Mouse (Mus musculus): ENCODE results near the gene Tspyl1. TPM values are rescaled to one million over a fixed set of nuclear protein-coding genes. Genes with fewer than 3 reads are reported as not detected.
A peak's percentile ranks its signal among the peaks of the same experiment; 100 is the strongest.
"Not testable (repeated sequence)": the region's sequence is repeated elsewhere in the genome, so short reads cannot be mapped to it uniquely, and the experiment has no call there.

Gene Tspyl1
- 10 to 100 TPM; 37.1 to 45.4 TPM for polyA plus RNA-seq (2017; shearing (Covaris generic))

DNA sequence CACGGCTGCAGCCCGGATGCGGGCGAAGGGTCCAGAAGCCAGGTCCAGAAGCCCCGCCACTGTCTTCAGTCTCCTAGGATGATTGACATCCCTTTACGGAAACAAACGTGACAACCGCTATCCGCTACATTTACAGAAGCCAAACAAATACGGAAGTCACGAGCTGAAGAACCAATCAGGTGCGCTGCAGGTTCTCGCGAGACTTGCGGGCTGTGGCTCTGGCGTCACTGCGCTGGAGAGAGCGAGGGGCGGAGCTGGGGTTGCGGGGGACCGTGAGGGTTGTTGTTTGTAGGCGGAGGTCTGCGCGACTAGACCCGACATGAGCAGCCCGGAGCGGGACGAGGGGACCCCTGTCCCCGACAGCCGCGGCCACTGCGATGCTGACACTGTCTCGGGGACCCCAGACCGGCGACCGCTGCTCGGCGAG, at the start of gene Tspyl1:
Gene Tspyl1, plus strand, starts transcription at position 229 of the 427 bp plus-strand sequence.
- ATAC-seq: peak; percentile 90

DNA sequence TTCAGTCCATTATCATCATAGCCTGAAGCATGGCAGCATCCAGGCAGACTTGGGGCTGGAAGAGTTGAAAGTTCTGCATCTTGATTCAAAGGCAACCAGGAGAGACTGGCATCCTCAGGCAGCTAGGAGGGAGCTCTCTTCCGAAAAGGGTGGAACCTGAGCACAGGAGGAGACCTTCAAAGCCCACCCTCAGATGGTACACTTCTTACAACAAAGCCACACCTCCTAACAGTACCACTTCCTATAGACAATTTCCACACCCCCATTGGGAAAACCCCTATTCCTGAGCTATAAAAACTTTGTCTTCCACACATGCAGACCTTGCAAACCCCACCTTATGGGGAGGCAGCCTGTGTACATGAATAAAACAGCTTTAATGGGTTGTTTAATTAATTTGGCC, 48.6 kb upstream of the Tspyl1 start:
- no peak for ATAC-seq

DNA sequence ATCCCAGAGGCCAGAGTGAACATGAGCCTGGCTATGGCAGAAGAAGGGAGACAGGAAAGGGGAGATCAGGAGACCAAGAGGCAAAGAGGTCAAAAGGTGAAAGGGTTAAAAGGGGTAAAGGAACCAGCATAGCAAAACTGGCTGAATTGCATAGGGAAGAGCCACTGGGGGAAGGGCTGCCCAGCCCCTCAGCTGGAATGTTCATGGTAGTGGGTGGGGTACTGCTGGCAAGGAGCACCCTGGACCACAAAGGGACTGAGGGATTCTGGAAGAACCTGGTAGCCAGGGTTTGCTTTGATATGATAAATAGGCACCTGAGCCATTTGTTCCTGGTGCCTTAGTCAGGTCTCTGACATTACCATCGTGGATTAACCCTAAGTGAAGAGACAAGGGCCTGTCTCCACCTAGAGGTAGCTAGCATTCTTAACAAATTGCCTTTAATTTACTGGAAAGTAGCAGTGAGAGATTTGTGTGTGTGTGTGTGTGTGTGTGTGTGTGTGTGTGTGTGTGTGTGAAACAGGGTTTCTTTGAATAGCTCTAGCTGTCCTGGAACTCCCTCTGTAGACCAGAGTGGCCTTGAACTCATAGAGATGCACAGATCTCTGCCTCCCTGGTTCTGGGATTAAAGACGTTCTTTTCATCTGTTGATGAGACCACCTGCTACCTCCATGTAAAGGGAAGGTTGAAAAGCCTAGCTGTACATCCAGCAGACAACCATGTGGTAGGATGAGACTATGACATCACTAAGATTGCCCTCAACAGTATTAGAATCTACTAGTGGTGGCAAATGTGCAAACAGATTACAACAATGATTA, 47.9 kb upstream of the Tspyl1 start:
- ATAC-seq: peak; percentile 64

DNA sequence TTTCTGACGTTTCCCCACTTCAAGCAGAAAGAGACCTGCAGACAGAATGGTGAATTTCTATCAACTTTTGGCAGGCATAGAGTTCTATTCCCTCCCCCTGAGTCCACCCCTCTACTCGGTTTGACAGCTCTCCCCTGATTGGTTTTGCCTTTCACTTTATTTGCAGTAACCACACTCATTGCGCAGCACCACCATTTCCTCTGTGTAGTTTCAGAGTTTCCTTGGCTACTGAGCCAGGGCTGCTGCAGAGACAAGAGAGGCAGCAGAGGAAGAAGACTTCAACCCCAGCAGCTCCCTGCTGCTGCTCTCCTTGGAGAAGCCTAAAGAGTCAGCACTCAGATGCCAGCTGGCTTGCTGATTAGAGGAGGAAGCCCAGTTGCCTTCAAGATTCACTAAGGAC, 46.6 kb upstream of the Tspyl1 start:
- peak; percentile 41 for ATAC-seq

- no peak for ATAC-seq
These were observed 45.4 kb upstream of the Tspyl1 start for GRCm38 (mm10) chr10:34236569-34236968.

- ATAC-seq: no peak
These were observed 43.5 kb upstream of the Tspyl1 start for GRCm38 (mm10) chr10:34238536-34238935.

- ATAC-seq: no peak
These were observed 37.2 kb upstream of the Tspyl1 start for GRCm38 (mm10) chr10:34244745-34245144.

DNA sequence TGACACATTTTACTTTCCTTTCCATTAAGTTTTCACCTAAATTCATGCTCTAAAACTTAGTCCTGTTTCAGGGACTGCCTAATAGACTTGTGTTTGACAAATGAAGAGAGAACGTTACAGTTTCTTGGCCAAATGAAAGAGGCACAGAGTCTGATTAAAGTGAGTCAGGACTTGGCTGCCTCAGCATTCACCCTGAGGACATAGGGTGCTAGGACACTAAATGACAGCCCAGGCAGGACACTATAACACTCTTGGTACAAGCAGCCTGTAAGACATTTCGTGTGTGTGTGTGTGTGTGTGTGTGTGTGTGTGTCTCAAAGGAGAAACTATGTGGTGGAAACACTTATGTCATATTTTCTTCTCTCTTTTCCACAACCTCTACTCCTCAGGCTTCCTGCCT, 35.9 kb upstream of the Tspyl1 start:
- no peak for ATAC-seq

DNA sequence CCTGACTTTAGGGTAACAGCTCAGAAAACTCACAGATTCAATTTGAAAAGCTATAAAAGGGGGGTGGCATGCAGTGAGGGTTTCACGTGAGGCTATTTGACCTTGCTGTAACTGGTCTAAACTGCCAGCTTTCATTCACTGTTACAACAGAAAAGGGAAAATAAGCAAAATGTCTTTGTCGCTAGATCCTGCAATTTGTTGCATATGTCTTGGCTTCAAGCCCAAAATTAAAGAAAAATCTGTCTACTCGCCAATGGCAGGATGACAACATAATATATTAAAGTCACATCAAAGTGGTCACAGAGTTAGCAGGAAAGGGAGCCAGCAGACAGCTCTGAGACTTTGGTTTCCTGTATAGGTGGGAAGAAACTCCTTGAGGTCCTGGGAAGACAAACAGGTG, 34.2 kb upstream of the Tspyl1 start:
- no peak for ATAC-seq

DNA sequence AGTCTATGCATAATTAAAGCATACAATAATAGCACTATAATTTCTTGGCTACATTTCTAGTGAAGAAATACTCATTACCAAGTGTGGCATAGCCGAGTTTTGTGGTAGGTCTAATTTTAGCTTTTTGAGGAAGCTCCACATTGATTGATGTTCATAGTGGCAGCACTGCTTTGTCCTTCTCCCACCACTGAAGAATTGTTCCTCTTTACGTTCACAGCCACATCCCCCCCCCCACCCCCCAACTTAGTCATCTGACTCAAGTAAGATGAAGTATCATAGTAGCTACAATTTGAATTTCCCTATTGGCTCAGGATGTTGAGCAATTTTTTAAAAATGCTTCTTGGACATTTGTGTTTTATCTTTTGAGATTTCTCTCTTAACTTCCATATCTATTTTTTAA, 32.4 kb upstream of the Tspyl1 start:
- ATAC-seq: no peak

GRCm38 (mm10) chr10:34252833-34253232, 29.2 kb upstream of the Tspyl1 start:
- not testable (repeated sequence) for ATAC-seq

- ATAC-seq: no peak
These were observed 16.9 kb upstream of the Tspyl1 start for GRCm38 (mm10) chr10:34265106-34265505.

- ATAC-seq: no peak
These were observed 14.5 kb upstream of the Tspyl1 start for GRCm38 (mm10) chr10:34267312-34268070.

DNA sequence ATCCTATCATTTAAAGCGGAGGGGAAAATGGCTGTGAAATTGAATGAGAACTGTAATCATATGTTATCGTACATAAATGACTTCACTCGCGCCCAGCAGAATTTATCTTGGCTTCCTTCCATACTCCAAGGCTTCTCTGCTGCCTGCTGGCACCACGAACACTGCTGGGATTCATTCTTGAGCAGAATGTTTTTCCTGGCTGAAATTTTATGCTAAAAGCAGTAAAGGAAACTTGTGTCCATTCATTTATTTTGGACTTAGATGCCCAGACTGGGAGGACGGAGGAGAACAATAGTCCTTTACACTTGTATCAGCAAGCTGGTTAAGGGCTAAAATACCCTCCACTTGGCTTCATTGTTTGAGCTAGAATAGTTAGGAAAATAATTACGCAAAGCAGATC, 10.3 kb upstream of the Tspyl1 start:
- ATAC-seq: no peak

DNA sequence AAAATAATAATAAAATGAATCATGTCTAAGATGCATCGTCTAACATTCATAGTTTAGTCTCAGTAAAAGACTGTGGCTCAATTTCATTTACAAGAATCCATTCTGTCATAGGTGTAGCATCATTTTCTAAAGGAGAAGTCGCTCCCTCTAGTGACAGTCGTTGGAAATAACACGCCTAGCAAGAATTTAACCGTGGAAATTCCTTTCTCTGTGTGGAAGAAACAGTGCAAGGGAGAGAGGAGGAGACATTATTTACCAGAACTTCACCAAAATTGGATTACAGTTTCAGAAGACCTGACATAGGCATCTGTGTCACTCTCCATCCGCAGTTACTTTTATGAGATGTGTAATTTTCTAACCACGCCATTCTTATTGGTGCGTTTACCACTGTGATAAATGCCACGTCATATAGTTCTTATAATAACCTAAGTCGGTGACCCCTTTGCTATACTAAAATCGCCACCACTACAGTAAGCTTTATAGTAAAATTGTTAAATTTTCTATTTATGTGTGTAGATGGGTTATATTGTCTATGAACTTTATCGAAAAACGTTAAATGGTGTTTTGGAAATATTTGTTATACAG, 1.3 kb upstream of the Tspyl1 start:
- ATAC-seq: peak; percentile 26

GRCm38 (mm10) chr10:34281211-34281961, 604 bp upstream of the Tspyl1 start:
- no peak for ATAC-seq

DNA sequence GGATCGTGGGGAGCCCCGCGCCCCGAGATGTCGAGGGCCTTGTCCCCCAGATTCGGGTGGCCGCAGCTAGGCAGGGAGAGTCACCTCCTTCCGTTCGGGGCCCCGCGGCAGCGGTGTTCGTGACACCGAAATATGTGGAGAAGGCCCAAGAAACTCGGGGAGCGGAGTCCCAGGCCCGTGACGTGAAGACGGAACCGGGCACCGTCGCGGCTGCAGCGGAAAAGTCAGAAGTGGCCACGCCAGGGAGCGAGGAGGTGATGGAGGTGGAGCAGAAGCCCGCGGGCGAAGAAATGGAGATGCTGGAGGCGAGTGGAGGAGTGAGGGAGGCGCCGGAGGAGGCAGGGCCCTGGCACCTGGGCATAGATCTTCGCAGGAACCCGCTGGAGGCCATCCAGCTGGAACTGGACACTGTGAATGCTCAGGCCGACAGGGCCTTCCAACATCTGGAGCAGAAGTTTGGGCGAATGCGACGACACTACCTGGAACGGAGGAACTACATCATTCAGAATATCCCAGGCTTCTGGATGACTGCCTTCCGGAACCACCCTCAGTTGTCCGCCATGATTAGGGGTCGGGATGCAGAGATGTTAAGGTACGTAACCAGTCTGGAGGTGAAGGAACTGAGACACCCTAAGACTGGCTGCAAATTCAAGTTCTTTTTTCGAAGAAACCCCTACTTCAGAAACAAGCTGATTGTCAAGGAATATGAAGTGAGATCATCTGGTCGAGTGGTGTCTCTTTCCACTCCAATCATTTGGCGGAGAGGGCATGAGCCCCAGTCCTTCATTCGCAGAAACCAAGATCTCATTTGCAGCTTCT, 639 bp downstream of the Tspyl1 start:
- peak; percentile 8 for ATAC-seq

DNA sequence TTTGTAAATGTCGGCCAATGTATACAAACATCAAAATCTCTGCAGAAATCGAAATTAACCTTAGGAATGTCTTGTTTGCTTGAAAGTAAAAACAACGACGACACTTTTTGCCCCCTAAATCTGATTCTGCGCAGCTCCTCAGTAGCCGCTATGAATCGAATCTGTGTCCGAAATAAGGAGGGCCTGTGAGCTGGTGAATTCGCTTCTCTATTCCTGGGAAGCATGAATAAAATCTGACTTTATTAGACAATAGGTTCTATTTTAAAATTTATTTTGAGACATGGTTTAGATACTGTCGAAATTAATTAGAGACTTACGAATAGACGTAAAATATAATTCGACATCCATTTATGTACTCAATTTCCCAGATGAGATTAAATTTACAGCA, 14.9 kb downstream of the Tspyl1 start:
- ATAC-seq: no peak

DNA sequence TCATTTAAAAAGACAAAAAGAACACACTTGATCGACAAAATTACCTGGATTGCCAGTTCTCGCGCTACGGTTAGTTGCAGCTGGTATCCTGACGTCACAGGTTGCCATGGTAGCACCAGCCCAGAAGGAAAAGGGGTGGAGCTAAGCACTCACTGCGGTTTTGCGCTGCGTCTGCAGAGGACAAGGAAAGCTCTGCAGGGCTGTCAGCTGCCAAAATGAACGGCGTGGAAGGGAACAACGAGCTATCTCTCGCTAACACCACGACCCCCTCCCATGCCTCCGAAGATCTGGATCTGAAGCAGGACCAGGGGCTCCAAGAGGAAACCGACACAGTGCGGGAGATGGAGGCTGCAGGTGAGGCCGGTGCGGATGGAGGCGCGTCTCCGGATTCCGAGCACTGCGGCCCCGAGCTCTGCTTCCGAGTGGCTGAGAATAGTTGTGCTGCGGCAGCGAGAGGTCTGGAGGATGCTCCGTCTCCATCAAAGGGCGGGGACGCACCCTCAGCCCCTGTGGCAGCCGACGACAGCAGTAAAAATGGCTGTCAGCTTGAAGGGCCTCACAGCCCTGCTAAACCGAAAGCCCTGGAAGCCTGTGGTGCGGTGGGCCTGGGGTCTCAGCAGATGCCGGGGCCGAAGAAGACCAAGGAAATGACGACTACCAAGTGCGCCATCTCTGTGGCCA, 15.4 kb downstream of the Tspyl1 start, which contains the start of gene Tspyl4:
Gene Tspyl4, plus strand, starts transcription at position 144 of the 681 bp plus-strand sequence.
- ATAC-seq: peak; percentile 96

- ATAC-seq: peak; percentile 1
These were observed 16.2 kb downstream of the Tspyl1 start for GRCm38 (mm10) chr10:34297980-34298753.
